Mouse (Mus musculus): Measurements from ENCODE around the gene Cd164.

The Cd164 gene

GRCm38 (mm10) chr10:41518981-41519618, at the start of gene Cd164:
Gene Cd164, plus strand, starts transcription at chr10:41519414.
- DNase-seq (ENCODE audit: low spot score in 2 of 2): peak; percentile 89

- DNase-seq (ENCODE audit: low spot score in 2 of 2): no peak
Observed at GRCm38 (mm10) chr10:41470693-41471092, 48.5 kb upstream of the Cd164 start.

GRCm38 (mm10) chr10:41472534-41472933, 46.7 kb upstream of the Cd164 start:
- DNase-seq (ENCODE audit: low spot score in 2 of 2): no peak

GRCm38 (mm10) chr10:41472962-41473481, 46.2 kb upstream of the Cd164 start:
- DNase-seq (ENCODE audit: low spot score in 2 of 2): peak; percentile 17 to 39

GRCm38 (mm10) chr10:41473782-41474468, 45.3 kb upstream of the Cd164 start:
- peak; percentile 76 to 83 for DNase-seq (ENCODE audit: low spot score in 2 of 2)

GRCm38 (mm10) chr10:41474981-41475391, 44.2 kb upstream of the Cd164 start:
- DNase-seq (ENCODE audit: low spot score in 2 of 2): no peak

GRCm38 (mm10) chr10:41476171-41477017, 42.8 kb upstream of the Cd164 start, which contains the start of gene Mical1:
Gene Mical1, plus strand, starts transcription at chr10:41476314.
- peak; percentile 81 to 82 for DNase-seq (ENCODE audit: low spot score in 2 of 2)

- no peak for DNase-seq (ENCODE audit: low spot score in 2 of 2)
Observed at GRCm38 (mm10) chr10:41477018-41477277, 42.3 kb upstream of the Cd164 start.

- DNase-seq (ENCODE audit: low spot score in 2 of 2): peak; percentile 61 to 62
Observed at GRCm38 (mm10) chr10:41477278-41478181, 41.7 kb upstream of the Cd164 start.

- DNase-seq (ENCODE audit: low spot score in 2 of 2): no peak
Observed at GRCm38 (mm10) chr10:41479961-41480360, 39.3 kb upstream of the Cd164 start.

- DNase-seq (ENCODE audit: low spot score in 2 of 2): no peak
Observed at GRCm38 (mm10) chr10:41480938-41481880, 38.0 kb upstream of the Cd164 start.

- DNase-seq (ENCODE audit: low spot score in 2 of 2): no peak
Observed at GRCm38 (mm10) chr10:41482446-41482845, 36.8 kb upstream of the Cd164 start.

- no peak for DNase-seq (ENCODE audit: low spot score in 2 of 2)
Observed at GRCm38 (mm10) chr10:41485778-41486177, 33.4 kb upstream of the Cd164 start.

- no peak for DNase-seq (ENCODE audit: low spot score in 2 of 2)
Observed at GRCm38 (mm10) chr10:41486506-41487170, 32.6 kb upstream of the Cd164 start.

GRCm38 (mm10) chr10:41488877-41489276, 30.3 kb upstream of the Cd164 start:
- DNase-seq (ENCODE audit: low spot score in 2 of 2): no peak

GRCm38 (mm10) chr10:41489294-41489693, 29.9 kb upstream of the Cd164 start:
- no peak for DNase-seq (ENCODE audit: low spot score in 2 of 2)

GRCm38 (mm10) chr10:41489708-41490517, 29.3 kb upstream of the Cd164 start, which contains the start of the genes Smpd2 and Ppil6:
Gene Smpd2, minus strand, starts transcription at chr10:41490369.
Gene Ppil6, plus strand, starts transcription at chr10:41490439.
- DNase-seq (ENCODE audit: low spot score in 2 of 2): peak; percentile 91 to 92

- no peak for DNase-seq (ENCODE audit: low spot score in 2 of 2)
Observed at GRCm38 (mm10) chr10:41490518-41490873, 28.7 kb upstream of the Cd164 start.

GRCm38 (mm10) chr10:41491111-41491510, 28.1 kb upstream of the Cd164 start:
- DNase-seq (ENCODE audit: low spot score in 2 of 2): no peak

Measured in spleen, postnatal 36 days (tissue).